Comparison of ENCODE assay signal across 9 mouse cellular contexts in the genomic region with DNA sequence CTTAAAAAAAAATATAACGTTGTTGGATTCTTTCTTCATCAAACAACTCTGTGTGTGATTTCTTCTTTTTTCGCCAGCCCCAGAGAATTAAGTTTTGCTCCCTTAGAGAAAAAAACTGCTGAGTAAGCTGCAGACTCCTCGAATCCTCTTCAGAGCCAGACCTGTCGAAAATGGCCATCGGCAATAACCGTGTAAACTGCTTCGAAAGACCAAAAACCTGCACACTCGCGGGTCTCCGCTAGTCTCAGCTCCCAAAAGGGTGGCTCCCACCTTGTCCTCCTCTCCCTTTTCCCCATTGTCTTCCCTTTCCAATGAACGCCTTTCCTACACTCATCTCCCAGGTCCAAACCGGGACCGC. TPM values are rescaled to one million over a fixed set of nuclear protein-coding genes. Genes with fewer than 3 reads are reported as not detected.
DNase-seq lines count a peak whose midpoint lies in the region; ATAC-seq lines count a peak whose summit lies in the region.
"Had no signal": no experiment of that assay in that cellular context is flagged by ENCODE, and none has a peak within 500 bp of the region (broad histone marks: within the 10 kb centered on the region; RNA-seq: fewer than 3 reads in every experiment).

No protein-coding gene starts in this region.

- H3K36me3 ChIP-seq in liver, embryonic 11.5 days (ENCODE audit: control insufficient read depth, insufficient read depth, low read length): no peaks in the 10 kb centered on the region
- no peaks in the 10 kb centered on the region for H3K36me3 ChIP-seq in embryonic facial prominence, embryonic 15.5 days
- no peaks in the 10 kb centered on the region for H3K36me3 ChIP-seq in limb, embryonic 11.5 days (ENCODE audit: control insufficient read depth, insufficient read depth, low read length)
- H3K36me3 ChIP-seq in neural tube, embryonic 14.5 days (ENCODE audit: control insufficient read depth, insufficient read depth, low read length): no peaks in the 10 kb centered on the region

- no peaks in the 10 kb centered on the region for H3K9me3 ChIP-seq in liver, embryonic 11.5 days (ENCODE audit: control insufficient read depth, low read length)
- no peaks in the 10 kb centered on the region for H3K9me3 ChIP-seq in embryonic facial prominence, embryonic 15.5 days (replicated peaks)
- no peaks in the 10 kb centered on the region for H3K9me3 ChIP-seq in limb, embryonic 11.5 days (ENCODE audit: control insufficient read depth, low read length)
- no peaks in the 10 kb centered on the region for H3K9me3 ChIP-seq in neural tube, embryonic 14.5 days (ENCODE audit: control insufficient read depth, low read length)

- peak overlapping the region; percentile 53 for H3K9ac ChIP-seq in liver, embryonic 11.5 days (ENCODE audit: low read depth, low read length)
- no peak overlapping the region for H3K9ac ChIP-seq in embryonic facial prominence, embryonic 15.5 days
- H3K9ac ChIP-seq in limb, embryonic 11.5 days (ENCODE audit: low read length): no peak overlapping the region
- no peak overlapping the region for H3K9ac ChIP-seq in neural tube, embryonic 14.5 days (replicated peaks; ENCODE audit: low read depth, low read length)

- no peak overlapping the region for H3K27ac ChIP-seq in liver, embryonic 11.5 days (ENCODE audit: low read depth, low read length)
- H3K27ac ChIP-seq in embryonic facial prominence, embryonic 15.5 days (replicated peaks): no peak overlapping the region
- H3K27ac ChIP-seq in limb, embryonic 11.5 days (replicated peaks; ENCODE audit: low read depth, low read length): no peak overlapping the region
- H3K27ac ChIP-seq in neural tube, embryonic 14.5 days (ENCODE audit: low read depth, low read length): no peak overlapping the region

- WGBS in liver, embryonic 11.5 days: 2% methylated on average over 13 of the region's 13 CpGs
- 2% methylated on average over 13 of the region's 13 CpGs for WGBS in embryonic facial prominence, embryonic 15.5 days
- 2% methylated on average over 13 of the region's 13 CpGs for WGBS in limb, embryonic 11.5 days
- 4% methylated on average over 13 of the region's 13 CpGs for WGBS in neural tube, embryonic 14.5 days

- H3K4me2 ChIP-seq in liver, embryonic 11.5 days: peak overlapping the region; percentile 88
- peak overlapping the region; percentile 48 for H3K4me2 ChIP-seq in embryonic facial prominence, embryonic 15.5 days (replicated peaks)
- peak overlapping the region; percentile 40 for H3K4me2 ChIP-seq in limb, embryonic 11.5 days (ENCODE audit: low read depth, severe bottlenecking)
- peak overlapping the region; percentile 16; the same call in 1 of the 2 replicates for H3K4me2 ChIP-seq in neural tube, embryonic 14.5 days (ENCODE audit: low read depth, low read length)

- H3K27me3 ChIP-seq in liver, embryonic 11.5 days (replicated peaks; ENCODE audit: control insufficient read depth, insufficient read depth, low read length): peaks cover 64% of the 10 kb centered on the region
- peaks cover 95% of the 10 kb centered on the region for H3K27me3 ChIP-seq in embryonic facial prominence, embryonic 15.5 days
- peaks cover 56% of the 10 kb centered on the region for H3K27me3 ChIP-seq in limb, embryonic 11.5 days (ENCODE audit: control insufficient read depth, insufficient read depth, low read length)
- peaks cover 68% of the 10 kb centered on the region for H3K27me3 ChIP-seq in neural tube, embryonic 14.5 days (ENCODE audit: control insufficient read depth, insufficient read depth, low read length)

- peak; percentile 3; the same call in 1 of the 2 replicates for ATAC-seq in liver, embryonic 11.5 days (replicated peaks; ENCODE audit: low FRiP score)
- ATAC-seq in embryonic facial prominence, embryonic 15.5 days (ENCODE audit: insufficient number of reproducible peaks, low FRiP score, low TSS enrichment, low read depth): no peak
- ATAC-seq in limb, embryonic 11.5 days (ENCODE audit: insufficient number of reproducible peaks, low FRiP score, low TSS enrichment, low read depth): no peak; the same call in 1 of the 2 replicates
- no peak for ATAC-seq in neural tube, embryonic 14.5 days (ENCODE audit: low read depth)

- H3K4me3 ChIP-seq in liver, embryonic 11.5 days (ENCODE audit: low read depth, low read length): peak overlapping the region; percentile 70
- peak overlapping the region; percentile 32 for H3K4me3 ChIP-seq in embryonic facial prominence, embryonic 15.5 days (replicated peaks)
- peak overlapping the region; percentile 28 for H3K4me3 ChIP-seq in limb, embryonic 11.5 days (ENCODE audit: low read depth, low read length)
- H3K4me3 ChIP-seq in neural tube, embryonic 14.5 days (ENCODE audit: low read depth, low read length): peak overlapping the region; percentile 17; the same call in 1 of the 2 replicates

- peaks cover 14% of the 10 kb centered on the region; the same call in 1 of the 2 replicates for H3K4me1 ChIP-seq in liver, embryonic 11.5 days (replicated peaks; ENCODE audit: control insufficient read depth, insufficient read depth, low read length)
- H3K4me1 ChIP-seq in embryonic facial prominence, embryonic 15.5 days: peaks cover 15% of the 10 kb centered on the region
- H3K4me1 ChIP-seq in limb, embryonic 11.5 days (ENCODE audit: control insufficient read depth, insufficient read depth, low read length): peaks cover 8% of the 10 kb centered on the region; the same call in 1 of the 2 replicates
- H3K4me1 ChIP-seq in neural tube, embryonic 14.5 days (ENCODE audit: control insufficient read depth, insufficient read depth, low read length): 0 out of 2 replicates have a peak, but pooled peaks cover 4% of the 10 kb centered on the region

- DNase-seq in liver, embryonic 11.5 days (ENCODE audit: low spot score): no peak
- no peak for DNase-seq in liver
- no peak for DNase-seq in limb, embryonic 11.5 days (ENCODE audit: low spot score)
- no peak for DNase-seq in left cerebral cortex, adult 18-20 months (ENCODE audit: low spot score in 2 of 2)
- DNase-seq in ovary, postnatal 14 days (ENCODE audit: low spot score): no peak
- no peak for DNase-seq in thymus, postnatal 10 days (ENCODE audit: low spot score in 2 of 2)

RNA-seq across cellular contexts. Expression of a gene that starts 50.7 kb away (rescaled TPM):
- not detected in 2 replicates for polyA plus RNA-seq in liver, embryonic 11.5 days (2014; fragmentation: Nextera tagmentation; extraction: Ambion mirVana)
- polyA plus RNA-seq in embryonic facial prominence, embryonic 15.5 days (2015; fragmentation: Nextera tagmentation; extraction: Ambion mirVana): 0.31 TPM in 1 of 2 replicates, not detected in the other
- polyA plus RNA-seq in limb, embryonic 11.5 days (2014; fragmentation: Nextera tagmentation; extraction: Ambion mirVana): not detected in 2 replicates
- not detected in 2 replicates for polyA plus RNA-seq in neural tube, embryonic 14.5 days (2014; fragmentation: Nextera tagmentation; extraction: Ambion mirVana)
- not detected for total RNA-seq in left cerebral cortex, adult 18-20 months (2021)
- total RNA-seq: hematopoietic stem cell, adult 5-6 weeks had no signal

Comparison
In these comparisons a context has a peak if more than half of its experiments do, and no peak if none do; other contexts are left out.
1. H3K4me2 ChIP-seq: peak in every context shown above with its lines; median percentile 88 in liver, embryonic 11.5 days; 48 in embryonic facial prominence, embryonic 15.5 days; 40 in limb, embryonic 11.5 days; 16 in neural tube, embryonic 14.5 days.
2. H3K4me3 ChIP-seq: peak in every context shown above with its lines; median percentile 70 in liver, embryonic 11.5 days; 32 in embryonic facial prominence, embryonic 15.5 days; 28 in limb, embryonic 11.5 days; 17 in neural tube, embryonic 14.5 days.